In the genomic region with DNA sequence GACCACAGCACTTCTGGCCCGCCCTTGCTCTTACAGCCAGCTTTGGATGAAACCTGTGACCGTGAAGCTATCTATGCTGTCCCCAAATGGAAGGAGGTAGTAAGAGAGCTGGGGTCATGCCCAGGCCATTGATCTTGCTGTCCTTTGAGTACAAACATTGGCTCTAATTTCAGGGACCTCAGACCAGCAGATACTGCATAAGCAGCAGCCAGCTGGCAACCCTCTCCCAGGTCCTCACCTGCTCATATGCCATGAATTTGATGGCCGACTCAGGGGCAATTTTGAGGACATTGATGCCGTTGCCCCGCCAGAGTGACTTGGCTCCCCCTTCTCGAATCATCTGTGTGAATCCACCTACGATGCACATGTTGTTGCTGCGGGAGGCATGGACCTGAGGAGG, we compare ENCODE assay signal across 18 mouse cellular contexts. TPM values are rescaled to one million over a fixed set of nuclear protein-coding genes. Genes with fewer than 3 reads are reported as not detected.
"Had no signal": no experiment of that assay in that cellular context is flagged by ENCODE, and none has a peak within 500 bp of the region (broad histone marks: within the 10 kb centered on the region; RNA-seq: fewer than 3 reads in every experiment).

No protein-coding gene starts in this region.

- H3K27me3 ChIP-seq: lung, embryonic 15.5 days; megakaryocyte, embryonic 14.5 days; midbrain, embryonic 13.5 days; midbrain, embryonic 15.5 days; neural tube, embryonic 12.5 days; stomach, embryonic 15.5 days had no signal

- ATAC-seq: lung, postnatal 0 days; midbrain, embryonic 13.5 days; midbrain, embryonic 15.5 days had no signal

- H3K4me3 ChIP-seq: lung, embryonic 15.5 days; megakaryocyte, embryonic 14.5 days; midbrain, embryonic 13.5 days; midbrain, embryonic 15.5 days; neural tube, embryonic 12.5 days; stomach, embryonic 15.5 days had no signal

- H3K4me2 ChIP-seq: lung, embryonic 15.5 days; midbrain, embryonic 11.5 days; midbrain, embryonic 13.5 days; midbrain, embryonic 15.5 days; neural tube, embryonic 12.5 days; stomach, embryonic 15.5 days had no signal

- H3K4me1 ChIP-seq: midbrain, embryonic 15.5 days; neural tube, embryonic 12.5 days had no signal

- DNase-seq: lung, adult 2 months; lung, postnatal 14 days; lung, postnatal 36 days; right cerebral cortex, postnatal 14 days; thymus, adult 2 months; thymus, postnatal 25 days; thymus, postnatal 4 days had no signal

- H3K9me3 ChIP-seq: lung, embryonic 15.5 days; megakaryocyte, embryonic 14.5 days; midbrain, embryonic 13.5 days; midbrain, embryonic 15.5 days; neural tube, embryonic 12.5 days; stomach, embryonic 15.5 days had no signal

- H3K27ac ChIP-seq: lung, embryonic 15.5 days; macrophage; midbrain, embryonic 13.5 days; midbrain, embryonic 15.5 days; neural tube, embryonic 12.5 days; stomach, embryonic 15.5 days; stomach, postnatal 0 days had no signal

- H3K9ac ChIP-seq: lung, embryonic 15.5 days; midbrain, embryonic 13.5 days; midbrain, embryonic 15.5 days; neural tube, embryonic 12.5 days; stomach, embryonic 15.5 days had no signal

RNA-seq across cellular contexts. Expression of a gene that starts 29.4 kb away (rescaled TPM):
- total RNA-seq: midbrain, postnatal 0 days had no signal
